Mouse (Mus musculus) left cerebral cortex, adult 2 months (tissue): ENCODE data around the gene Cep68. TPM values are rescaled to one million over a fixed set of nuclear protein-coding genes. Genes with fewer than 3 reads are reported as not detected.
A peak's percentile ranks its signal among the peaks of the same experiment; 100 is the strongest.

Source experiments
- DNase-seq, 2 experiments: peaks; one replicate each; pipeline ENCODE4 v3.0.0; 2021 to 2022; ENCODE audit warnings: low spot score in 2 of 2, mixed read lengths in 1 of 2; ENCODE audit errors: extremely low spot score in 1 of 2
- H3K27ac ChIP-seq: fragments of 200-600 bp; 2 replicates; pipeline ENCODE4 v1.8.1; 2022
- H3K4me3 ChIP-seq: fragments of 200-600 bp; 2 replicates; pipeline ENCODE4 v1.8.1; 2022
- CTCF ChIP-seq: fragments of 200-600 bp; IDR thresholded peaks from 2 replicates; pipeline ENCODE4 v1.8.1; 2022; ENCODE audit warnings: antibody characterized with exemption, mild to moderate bottlenecking, moderate library complexity
- intact Hi-C: fragments of 180-260 bp; cut with DNase I; formaldehyde crosslinking; loops from one replicate; pipeline ENCODE4 v1.15.1; 2025
- total RNA-seq, 2 experiments: library from RNA; stranded (reverse); gene quantifications; 2 replicates each; pipeline ENCODE4 v1.2.3; 2021

Cep68 gene
- total RNA-seq, 2 experiments from 2014 or later: 31.5 to 32.5 TPM

GRCm38 (mm10) chr11:20217227-20217626 lies 32.0 kb downstream of the Cep68 start:
- no peak for TF ChIP-seq CTCF
- H3K4me3 ChIP-seq: no peak overlapping the region
- H3K27ac ChIP-seq: no peak overlapping the region
- no peak for DNase-seq
- intact Hi-C loops: no loop called here

- H3K4me3 ChIP-seq: no peak overlapping the region
- no peak overlapping the region for H3K27ac ChIP-seq
- DNase-seq: no peak
- TF ChIP-seq CTCF: peak; percentile 45
- intact Hi-C loops: no loop called here
Observed at GRCm38 (mm10) chr11:20216415-20216814, 32.8 kb downstream of the Cep68 start.

GRCm38 (mm10) chr11:20214779-20215178 lies 34.5 kb downstream of the Cep68 start:
- Histone ChIP-seq H3K4me3 (no peak overlapping the region), H3K27ac (no peak overlapping the region)
- intact Hi-C loops: no loop called here
- TF ChIP-seq CTCF: peak; percentile 49
- DNase-seq: no peak

- Histone ChIP-seq H3K27ac (no peak overlapping the region), H3K4me3 (no peak overlapping the region)
- no peak for TF ChIP-seq CTCF
- no peak for DNase-seq
- intact Hi-C loops: no loop called here
Observed at GRCm38 (mm10) chr11:20211838-20212237, 37.4 kb downstream of the Cep68 start.

- no peak for DNase-seq
- H3K27ac ChIP-seq: no peak overlapping the region
- intact Hi-C loops: loop anchor here (10.0 kb wide), 3 partner anchors 283 to 427 kb away; partner anchors contain the start of gene Spred2
- peak; percentile 29 for TF ChIP-seq CTCF
- no peak overlapping the region for H3K4me3 ChIP-seq
Observed at GRCm38 (mm10) chr11:20207589-20207988, 41.6 kb downstream of the Cep68 start.

GRCm38 (mm10) chr11:20206626-20207223 lies 42.5 kb downstream of the Cep68 start:
- intact Hi-C loops: loop anchor here (10.0 kb wide), 3 partner anchors 282 to 428 kb away; partner anchors contain the start of gene Spred2
- no peak overlapping the region for H3K4me3 ChIP-seq

GRCm38 (mm10) chr11:20205538-20205937 lies 43.7 kb downstream of the Cep68 start:
- no peak for TF ChIP-seq CTCF
- intact Hi-C loops: loop anchor here (10.0 kb wide), 3 partner anchors 281 to 429 kb away; partner anchors contain the start of gene Spred2
- DNase-seq: no peak
- no peak overlapping the region for H3K27ac ChIP-seq
- H3K4me3 ChIP-seq: no peak overlapping the region

More at GRCm38 (mm10) chr11:20206626-20207223, 42.5 kb downstream of the Cep68 start:
- DNase-seq: no peak
- no peak for TF ChIP-seq CTCF
- H3K27ac ChIP-seq: no peak overlapping the region

- Histone ChIP-seq H3K27ac (no peak overlapping the region), H3K4me3 (no peak overlapping the region)
- DNase-seq: no peak
- intact Hi-C loops: loop anchor here (5.0 to 10.0 kb wide), 7 partner anchors 42 to 430 kb away; partner anchors contain the start of genes Actr2, Cep68, Slc1a4 and Spred2
- TF ChIP-seq CTCF: no peak
Observed at GRCm38 (mm10) chr11:20204870-20205446, 44.3 kb downstream of the Cep68 start.

- Histone ChIP-seq H3K27ac (no peak overlapping the region), H3K4me3 (no peak overlapping the region)
- DNase-seq: no peak
- TF ChIP-seq CTCF: no peak
- intact Hi-C loops: loop anchor here (5.0 to 10.0 kb wide), 7 partner anchors 43 to 430 kb away; partner anchors contain the start of genes Actr2, Cep68, Slc1a4 and Spred2
Observed at GRCm38 (mm10) chr11:20204321-20204720, 44.9 kb downstream of the Cep68 start.

- TF ChIP-seq CTCF: no peak
- no peak for DNase-seq
- H3K4me3 ChIP-seq: peak overlapping the region; percentile 90
- H3K27ac ChIP-seq: peak overlapping the region; percentile 94; the same call in 1 of the 2 replicates
- intact Hi-C loops: loop anchor here (5.0 to 10.0 kb wide), 7 partner anchors 45 to 432 kb away; partner anchors contain the start of genes Actr2, Cep68, Slc1a4 and Spred2
Observed at GRCm38 (mm10) chr11:20202299-20203011, 46.8 kb downstream of the Cep68 start.

GRCm38 (mm10) chr11:20201661-20202101 lies 47.5 kb downstream of the Cep68 start:
- no peak for TF ChIP-seq CTCF
- peak overlapping the region; percentile 94 for H3K27ac ChIP-seq
- DNase-seq: no peak
- intact Hi-C loops: loop anchor here (2.0 to 10.0 kb wide), 8 partner anchors 46 to 539 kb away; partner anchors contain the start of genes Actr2, Aftph, Cep68 and Slc1a4
- H3K4me3 ChIP-seq: peak overlapping the region; percentile 90
